Mouse (Mus musculus): ENCODE data around the gene Olfr310.

GRCm38 (mm10) chr7:86325530-86325929, 48.6 kb upstream of the Olfr310 start, which contains the start of gene Olfr308:
- no peak for TF ChIP-seq CTCF (IDR thresholded peaks at IDR 0.05; ENCODE audit: low read depth)
- TF ChIP-seq EP300 (optimal IDR thresholded peaks at IDR 0.05), result no peak

Data from stomach, postnatal 0 days (tissue).